Mouse (Mus musculus) spleen, adult 2 months (tissue): Measurements from ENCODE around the gene Gli2. TPM values are rescaled to one million over a fixed set of nuclear protein-coding genes. Genes with fewer than 3 reads are reported as not detected.

ENCODE experiments used
- DNase-seq, 2 experiments: peaks; one replicate each; pipeline versions ENCODE4 v3.0.0 to v3.0.0-alpha.2; 2012 to 2021; ENCODE audit warnings: low spot score in 2 of 2, low read depth in 1 of 2
- H3K27ac ChIP-seq: fragments of 200-500 bp; 2 replicates; pipeline ENCODE4 v1.5.1; 2012; ENCODE audit warnings: low read length, inconsistent platforms; ENCODE audit not compliant: insufficient read depth
- H3K27me3 ChIP-seq: fragments of 200-500 bp; 2 replicates; pipeline ENCODE4 v1.6.1; 2012; ENCODE audit warnings: mild to moderate bottlenecking, moderate library complexity, low read length, inconsistent platforms; ENCODE audit not compliant: control insufficient read depth, insufficient read depth
- H3K36me3 ChIP-seq: fragments of 200-500 bp; 2 replicates; pipeline ENCODE4 v1.6.1; 2012; ENCODE audit warnings: mild to moderate bottlenecking, low read length, inconsistent platforms; ENCODE audit not compliant: control insufficient read depth, insufficient read depth
- H3K4me1 ChIP-seq: fragments of 200-500 bp; 2 replicates; pipeline ENCODE4 v1.6.1; 2011; ENCODE audit warnings: inconsistent platforms; ENCODE audit not compliant: control insufficient read depth, insufficient read depth, insufficient read length
- H3K4me3 ChIP-seq: fragments of 200-500 bp; 2 replicates; pipeline ENCODE4 v1.5.1; 2011; ENCODE audit warnings: mild to moderate bottlenecking, inconsistent platforms; ENCODE audit not compliant: insufficient read depth, insufficient read length; ENCODE audit errors: extremely low read depth
- CTCF ChIP-seq: fragments of 200-500 bp; IDR thresholded peaks from 2 replicates; pipeline ENCODE4 v1.5.1; 2011; ENCODE audit warnings: mild to moderate bottlenecking, inconsistent platforms; ENCODE audit not compliant: insufficient read depth, insufficient read length, insufficient replicate concordance; ENCODE audit errors: extremely low read depth
- POLR2A ChIP-seq: fragments of 200-500 bp; IDR thresholded peaks from 2 replicates; pipeline ENCODE4 v1.6.1; 2011; ENCODE audit warnings: low read depth, low read length, inconsistent platforms
- WGBS: fragments of 180-500 bp; shearing (Covaris S2); methylation state at CpG from one replicate; pipeline ENCODE4 v1.1.7; 2018; 5-methylcytosine and 5-hydroxymethylcytosine counted together
- polyA plus RNA-seq: library from polyadenylated mRNA; depleted of rRNA; stranded (reverse); fragments of >200 nt; gene quantifications from 2 replicates; pipeline ENCODE4 v1.2.3, GENCODE M21; 2012

Gene Gli2
- polyA plus RNA-seq, 1 experiment = 1.2 TPM

DNA sequence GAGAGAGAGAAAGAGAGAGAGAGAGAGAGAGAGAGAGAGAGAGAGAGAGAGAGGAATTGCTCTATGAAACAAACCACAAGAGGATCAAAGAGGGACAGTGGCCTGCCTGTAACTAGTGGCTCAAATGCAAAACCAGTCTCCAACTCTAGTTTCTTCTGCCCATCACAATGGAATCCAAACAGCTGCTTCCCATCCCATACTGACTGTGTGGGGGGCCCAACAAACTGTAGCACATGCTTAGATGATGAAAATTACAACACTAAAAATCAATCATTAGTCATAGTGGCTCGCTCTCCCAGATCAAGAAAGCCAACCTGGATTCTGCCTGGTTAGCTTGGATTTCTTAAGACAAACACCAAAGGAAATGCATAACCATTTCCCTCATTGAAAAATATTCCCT is 15.0 kb downstream of the Gli2 start:
- H3K27ac ChIP-seq = no peak overlapping the region
- H3K27me3 ChIP-seq = no peaks in the 10 kb centered on the region
- no peaks in the 10 kb centered on the region for H3K36me3 ChIP-seq
- DNase-seq = no peak
- no peaks in the 10 kb centered on the region for H3K4me1 ChIP-seq
- TF ChIP-seq POLR2A (no peak), CTCF (no peak)
- WGBS = 86% methylated on average over 1 of the region's 1 CpGs
- no peak overlapping the region for H3K4me3 ChIP-seq

DNA sequence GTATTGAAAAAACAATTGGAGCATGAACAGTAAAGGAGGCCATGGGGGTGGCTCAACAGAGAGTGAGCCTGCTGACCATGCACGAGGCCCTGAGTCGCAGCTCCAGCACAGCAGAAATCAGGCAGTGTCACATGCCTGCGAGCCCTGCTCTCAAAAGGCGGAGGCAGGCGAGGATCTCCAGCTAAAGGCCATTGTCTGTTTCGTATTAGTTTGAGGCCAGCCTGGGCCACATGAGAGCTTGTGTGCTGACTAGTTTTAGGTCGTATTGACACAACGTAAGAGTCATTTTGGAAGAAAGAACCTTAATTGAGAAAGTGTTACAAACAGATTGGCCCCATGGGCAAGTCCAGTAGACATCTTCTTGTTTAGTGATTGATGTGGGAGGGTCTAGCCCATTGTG is 17.5 kb downstream of the Gli2 start:
- Histone ChIP-seq H3K27me3 (no peaks in the 10 kb centered on the region), H3K36me3 (no peaks in the 10 kb centered on the region), H3K4me1 (no peaks in the 10 kb centered on the region), H3K27ac (no peak overlapping the region), H3K4me3 (no peak overlapping the region)
- TF ChIP-seq CTCF = no peak
- no peak for TF ChIP-seq POLR2A
- no peak for DNase-seq
- 87% methylated on average over 8 of the region's 8 CpGs for WGBS

- no peak for DNase-seq
- H3K36me3 ChIP-seq = no peaks in the 10 kb centered on the region
- H3K27ac ChIP-seq = no peak overlapping the region
- no peaks in the 10 kb centered on the region for H3K4me1 ChIP-seq
- no peaks in the 10 kb centered on the region for H3K27me3 ChIP-seq
- TF ChIP-seq POLR2A (no peak), CTCF (no peak)
- H3K4me3 ChIP-seq = no peak overlapping the region
- 57% methylated on average over 9 of the region's 9 CpGs for WGBS
These were observed 18.1 kb downstream of the Gli2 start for GRCm38 (mm10) chr1:119035301-119035700.

DNA sequence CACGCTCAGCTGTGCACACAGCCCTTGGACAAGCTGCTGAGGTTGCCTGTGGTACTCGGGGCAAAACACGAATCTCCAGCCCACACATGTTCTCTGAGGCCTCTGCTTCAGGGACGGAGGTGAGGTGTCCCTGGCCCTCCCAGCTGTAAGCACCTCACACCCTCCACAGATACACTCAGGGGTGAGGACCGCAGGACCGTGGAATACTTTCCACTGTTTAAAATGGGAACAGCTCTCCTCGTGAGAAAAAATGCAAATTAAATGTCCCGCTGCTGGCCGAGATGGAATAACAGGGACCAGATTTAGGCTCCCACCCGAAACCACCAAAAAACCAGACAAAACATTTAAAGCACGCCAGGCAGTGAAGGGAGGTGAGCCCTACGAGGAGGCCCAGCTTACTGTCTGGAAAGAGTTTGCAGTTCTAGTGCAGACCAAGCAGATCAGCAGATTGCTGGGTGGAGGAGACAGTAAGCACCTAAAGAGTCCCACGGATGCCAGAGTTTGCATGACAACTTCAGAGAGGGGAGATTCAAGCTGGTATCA is 19.2 kb downstream of the Gli2 start:
- Histone ChIP-seq H3K4me3 (no peak overlapping the region), H3K36me3 (no peaks in the 10 kb centered on the region), H3K27ac (no peak overlapping the region), H3K27me3 (no peaks in the 10 kb centered on the region), H3K4me1 (no peaks in the 10 kb centered on the region)
- WGBS = 58% methylated on average over 13 of the region's 13 CpGs
- no peak for DNase-seq
- TF ChIP-seq POLR2A = no peak
- no peak for TF ChIP-seq CTCF

DNA sequence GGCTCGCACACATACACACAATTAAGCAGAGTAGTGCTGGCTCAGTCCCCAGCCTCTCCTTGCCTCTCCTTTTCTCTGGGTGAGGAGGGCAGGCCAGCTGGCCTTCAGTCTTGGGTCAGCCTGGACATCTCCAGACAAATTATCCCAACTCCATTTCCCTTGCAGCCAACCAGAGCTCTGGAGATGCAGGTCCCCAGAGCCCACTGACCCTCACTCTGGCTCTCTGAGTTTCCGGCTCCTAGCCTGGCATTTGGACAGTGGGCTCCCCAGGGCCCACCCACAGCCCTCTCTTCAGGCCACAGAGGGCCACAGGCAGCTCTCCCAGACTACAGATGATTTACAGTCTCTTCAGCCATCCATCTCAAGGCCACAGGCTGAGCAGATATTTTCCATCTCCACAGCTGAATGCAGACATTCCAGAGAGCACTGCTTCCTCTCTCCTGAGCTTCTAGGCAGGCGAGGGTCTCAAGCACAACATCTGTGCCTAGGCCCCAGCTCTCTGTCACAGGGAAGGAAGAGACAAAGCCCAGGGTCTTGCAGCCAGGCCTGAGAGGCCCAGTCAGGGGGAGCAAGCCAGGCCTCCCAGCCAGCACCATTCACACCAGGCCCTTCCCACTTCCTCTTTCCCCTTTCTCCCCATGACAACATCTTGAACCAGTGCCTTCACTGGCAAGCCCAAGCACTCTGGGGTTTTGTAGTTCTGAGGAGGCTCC is 19.8 kb downstream of the Gli2 start:
- 68% methylated on average over 3 of the region's 3 CpGs for WGBS
- DNase-seq = no peak
- H3K27me3 ChIP-seq = no peaks in the 10 kb centered on the region

GRCm38 (mm10) chr1:119031185-119031584 is 22.2 kb downstream of the Gli2 start:
- Histone ChIP-seq H3K27ac (no peak overlapping the region), H3K4me3 (no peak overlapping the region), H3K36me3 (no peaks in the 10 kb centered on the region), H3K4me1 (no peaks in the 10 kb centered on the region), H3K27me3 (no peaks in the 10 kb centered on the region)
- WGBS = 83% methylated on average over 6 of the region's 6 CpGs
- TF ChIP-seq CTCF = no peak
- TF ChIP-seq POLR2A = no peak
- no peak for DNase-seq

More for the DNA sequence above, 19.8 kb downstream of the Gli2 start:
- H3K27ac ChIP-seq = peak overlapping the region; percentile 47; the same call in 1 of the 2 replicates
- H3K36me3 ChIP-seq = no peaks in the 10 kb centered on the region
- no peaks in the 10 kb centered on the region for H3K4me1 ChIP-seq
- no peak overlapping the region for H3K4me3 ChIP-seq
- TF ChIP-seq CTCF = no peak
- TF ChIP-seq POLR2A = no peak

GRCm38 (mm10) chr1:119025647-119026358 is 27.6 kb downstream of the Gli2 start:
- H3K4me3 ChIP-seq = no peak overlapping the region
- TF ChIP-seq POLR2A (no peak), CTCF (no peak)
- H3K27ac ChIP-seq = no peak overlapping the region
- no peaks in the 10 kb centered on the region for H3K4me1 ChIP-seq
- H3K27me3 ChIP-seq = no peaks in the 10 kb centered on the region
- WGBS = 86% methylated on average over 8 of the region's 8 CpGs
- no peak for DNase-seq
- H3K36me3 ChIP-seq = no peaks in the 10 kb centered on the region
